Comparison of ENCODE assay signal across 26 mouse cellular contexts in the genomic region with DNA sequence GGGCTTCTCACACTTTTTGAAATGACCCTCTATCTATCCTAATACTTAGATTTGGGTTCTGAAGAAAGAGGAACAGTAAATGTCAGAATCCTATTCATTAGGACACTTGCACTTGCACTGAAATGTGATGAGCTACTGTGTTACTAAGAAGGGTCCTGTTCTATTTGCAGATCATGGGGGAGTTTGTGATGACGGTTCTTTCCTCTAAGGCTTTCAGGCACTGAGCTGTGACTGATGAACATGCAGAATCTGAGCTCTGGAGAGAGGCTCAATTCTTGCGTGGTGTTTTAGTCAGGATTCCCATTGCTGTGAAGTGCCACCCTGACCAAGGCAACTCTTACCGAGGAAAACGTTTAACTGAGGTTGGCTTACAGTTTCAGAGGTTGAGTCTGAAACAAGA. TPM values are rescaled to one million over a fixed set of nuclear protein-coding genes. Genes with fewer than 3 reads are reported as not detected.
DNase-seq lines count a peak whose midpoint lies in the region; ATAC-seq and TF ChIP-seq lines count a peak whose summit lies in the region.
"Had no signal": no experiment of that assay in that cellular context is flagged by ENCODE, and none has a peak within 500 bp of the region (broad histone marks: within the 10 kb centered on the region; RNA-seq: fewer than 3 reads in every experiment).

No protein-coding gene starts in this region.

- no peak overlapping the region for H3K27ac ChIP-seq in kidney, postnatal 0 days
- H3K27ac ChIP-seq in CH12.LX (ENCODE audit: insufficient read depth, low read depth): no peak overlapping the region
- no peak overlapping the region for H3K27ac ChIP-seq in lung, postnatal 0 days (ENCODE audit: low read length)
- H3K27ac ChIP-seq: embryonic facial prominence, embryonic 13.5 days; embryonic facial prominence, embryonic 15.5 days; forebrain, embryonic 10.5 days; forebrain, embryonic 12.5 days had no signal

- no peak for TF ChIP-seq RAD21 in CH12.LX (IDR thresholded peaks at IDR 0.05; ENCODE audit: low read depth, low read length)

- H3K27me3 ChIP-seq in kidney, postnatal 0 days (ENCODE audit: insufficient read depth, low read length): no peaks in the 10 kb centered on the region
- no peaks in the 10 kb centered on the region for H3K27me3 ChIP-seq in CH12.LX (replicated peaks)
- H3K27me3 ChIP-seq in lung, postnatal 0 days (replicated peaks; ENCODE audit: insufficient read depth, low read length): no peaks in the 10 kb centered on the region
- H3K27me3 ChIP-seq: embryonic facial prominence, embryonic 13.5 days; embryonic facial prominence, embryonic 15.5 days; forebrain, embryonic 12.5 days had no signal

- no peak overlapping the region for H3K4me2 ChIP-seq in kidney, postnatal 0 days (ENCODE audit: low read length)
- no peak overlapping the region for H3K4me2 ChIP-seq in CH12.LX (ENCODE audit: insufficient read depth, low read depth, poor library complexity, severe bottlenecking)
- H3K4me2 ChIP-seq in lung, postnatal 0 days (replicated peaks; ENCODE audit: low read depth, low read length): no peak overlapping the region
- H3K4me2 ChIP-seq: embryonic facial prominence, embryonic 13.5 days; embryonic facial prominence, embryonic 15.5 days; forebrain, embryonic 12.5 days had no signal

- no peak for TF ChIP-seq POLR2A in CH12.LX (IDR thresholded peaks at IDR 0.05; ENCODE audit: low read depth, low read length)

- 34% methylated on average over 4 of the region's 4 CpGs for WGBS in kidney, postnatal 0 days
- WGBS in lung, postnatal 0 days: 57% methylated on average over 4 of the region's 4 CpGs

- H3K9ac ChIP-seq in kidney, postnatal 0 days (ENCODE audit: low read depth, low read length): no peak overlapping the region
- H3K9ac ChIP-seq in CH12.LX (ENCODE audit: insufficient read depth, low read depth): no peak overlapping the region
- H3K9ac ChIP-seq in lung, postnatal 0 days (replicated peaks; ENCODE audit: low read depth): no peak overlapping the region
- H3K9ac ChIP-seq: embryonic facial prominence, embryonic 13.5 days; embryonic facial prominence, embryonic 15.5 days; forebrain, embryonic 12.5 days had no signal

- TF ChIP-seq EP300 in CH12.LX (IDR thresholded peaks at IDR 0.05; ENCODE audit: low read length): no peak
- TF ChIP-seq EP300 in lung, postnatal 0 days (IDR thresholded peaks at IDR 0.05): no peak

- no peaks in the 10 kb centered on the region for H3K9me3 ChIP-seq in kidney, postnatal 0 days (replicated peaks; ENCODE audit: low read length)
- peaks cover 3% of the 10 kb centered on the region for H3K9me3 ChIP-seq in CH12.LX (replicated peaks; ENCODE audit: low read length)
- H3K9me3 ChIP-seq in lung, postnatal 0 days (ENCODE audit: low read length): no peaks in the 10 kb centered on the region
- H3K9me3 ChIP-seq: embryonic facial prominence, embryonic 13.5 days; embryonic facial prominence, embryonic 15.5 days; forebrain, embryonic 10.5 days; forebrain, embryonic 12.5 days had no signal

- no peaks in the 10 kb centered on the region for H3K36me3 ChIP-seq in kidney, postnatal 0 days (ENCODE audit: insufficient read depth, low read length)
- H3K36me3 ChIP-seq in CH12.LX (replicated peaks in 1 of 2; ENCODE audit: control insufficient read depth in 1 of 2, insufficient read depth in 1 of 2, low read length in 1 of 2): no peaks in the 10 kb centered on the region
- no peaks in the 10 kb centered on the region for H3K36me3 ChIP-seq in lung, postnatal 0 days (ENCODE audit: insufficient read depth, low read length)
- H3K36me3 ChIP-seq: embryonic facial prominence, embryonic 13.5 days; embryonic facial prominence, embryonic 15.5 days; forebrain, embryonic 10.5 days; forebrain, embryonic 12.5 days had no signal

- no peaks in the 10 kb centered on the region for H3K79me2 ChIP-seq in CH12.LX (replicated peaks; ENCODE audit: control insufficient read depth, extremely low read depth, insufficient read depth, poor library complexity, severe bottlenecking)

- dilution Hi-C loops in CH12.LX (cut with MboI; ENCODE audit: extremely low pct_ligation_motif_present, extremely low pct_unique_long_range_greater_than_20kb, low sequenced_read_pairs): no loop called here

- H3K4me1 ChIP-seq in kidney, postnatal 0 days (replicated peaks; ENCODE audit: insufficient read depth, low read length): no peaks in the 10 kb centered on the region
- peaks cover 3 to 33% of the 10 kb centered on the region in 2 experiments; a peak in 3 of 4 replicates for H3K4me1 ChIP-seq in CH12.LX (ENCODE audit: control insufficient read depth in 1 of 2, insufficient read depth in 2 of 2)
- no peaks in the 10 kb centered on the region for H3K4me1 ChIP-seq in lung, postnatal 0 days (ENCODE audit: insufficient read depth, low read depth, low read length)
- H3K4me1 ChIP-seq: embryonic facial prominence, embryonic 13.5 days; embryonic facial prominence, embryonic 15.5 days; forebrain, embryonic 10.5 days; forebrain, embryonic 12.5 days had no signal

- peak; percentile 69; the same call in 1 of the 2 replicates for ATAC-seq in frontal cortex, adult (ENCODE audit: low TSS enrichment)
- no peak for ATAC-seq in kidney, postnatal 0 days (replicated peaks; ENCODE audit: low FRiP score, low read depth)
- no peak for ATAC-seq in lung, postnatal 0 days
- ATAC-seq: CD4-positive, CD25-positive, alpha-beta regulatory T cell, adult 4 months; forebrain, embryonic 14.5 days; forebrain, embryonic 16.5 days had no signal

- in situ Hi-C loops in CH12.LX (cut with MboI; ENCODE audit: low pct_ligation_motif_present, low pct_unique_long_range_greater_than_20kb, low sequenced_read_pairs): no loop called here

- DNase-seq in frontal cortex, postnatal 14 days (ENCODE audit: low spot score in 2 of 2): no peak
- DNase-seq in kidney, postnatal 0 days (ENCODE audit: low spot score): peak; percentile 47
- DNase-seq in kidney, postnatal 10 days: no peak
- DNase-seq in CH12.LX (ENCODE audit: extremely low read depth): peak; percentile 41
- peak; percentile 24 for DNase-seq in telencephalon, adult 2 months (ENCODE audit: low read depth, low spot score)
- DNase-seq in lung, postnatal 0 days (ENCODE audit: low spot score): no peak
- DNase-seq: adrenal gland, adult 8-10 months; adrenal gland, postnatal 14 days; adrenal gland, postnatal 36 days; B cell, adult 2 months; cerebellum, adult 11 months; cerebellum, adult 18-20 months; cerebellum, adult 8-10 months; cerebellum, adult 9-11 months; cerebellum, postnatal 14 days; cerebellum, postnatal 36 days; embryo, embryonic 11 days had no signal

- no peak for TF ChIP-seq CTCF in kidney, postnatal 0 days (IDR thresholded peaks at IDR 0.05; ENCODE audit: low read depth)
- TF ChIP-seq CTCF in CH12.LX (conservative IDR thresholded peaks at IDR 0.05 in 1 of 2, IDR thresholded peaks at IDR 0.05 in 1 of 2; ENCODE audit: low read depth in 2 of 2, low read length in 2 of 2): no peak
- TF ChIP-seq CTCF in lung, postnatal 0 days (IDR thresholded peaks at IDR 0.05): no peak

- H3K4me3 ChIP-seq in kidney, postnatal 0 days (replicated peaks; ENCODE audit: low read depth, low read length): no peak overlapping the region
- no peak overlapping the region for H3K4me3 ChIP-seq in CH12.LX (replicated peaks in 1 of 3; ENCODE audit: low read depth in 2 of 3, low read length in 2 of 3, poor library complexity in 1 of 3)
- no peak overlapping the region for H3K4me3 ChIP-seq in lung, postnatal 0 days (ENCODE audit: low read depth, low read length)
- H3K4me3 ChIP-seq: embryonic facial prominence, embryonic 13.5 days; embryonic facial prominence, embryonic 15.5 days; erythroblast, embryonic 14.5 days; forebrain, embryonic 10.5 days; forebrain, embryonic 12.5 days had no signal

TF ChIP-seq in CH12.LX, 34 proteins besides CTCF, POLR2A, EP300 and RAD21:
- TF ChIP-seq MEF2A (IDR thresholded peaks at IDR 0.05; ENCODE audit: borderline replicate concordance, low read depth, low read length) (0 out of 2 replicates have a peak, but pooled peaks have one; percentile 58), KAT2A (IDR thresholded peaks at IDR 0.05; ENCODE audit: insufficient replicate concordance, low read length) (no peak)

RNA-seq across cellular contexts. Expression of gene Zfp638, which starts 32.2 kb away (rescaled TPM):
- polyA plus RNA-seq in kidney, postnatal 0 days (2015; fragmentation: Nextera tagmentation; extraction: Ambion mirVana): 44.5 and 49.0 TPM in 2 replicates
- total RNA-seq in CH12.LX (2012; rRNA removed): 48.0 and 57.7 TPM in 2 replicates
- 57.3 and 85.0 TPM in 2 replicates for total RNA-seq in CH12.LX (2014; rRNA removed)
- 42.1 and 51.3 TPM in 2 replicates for polyA plus RNA-seq in CH12.LX (2012; ENCODE audit: insufficient read length, low read depth)
- 26.9 and 34.8 TPM in 2 replicates for polyA plus RNA-seq in lung, postnatal 0 days (2015; fragmentation: Nextera tagmentation; extraction: Ambion mirVana)

Comparison
In these comparisons a context has a peak if more than half of its experiments do, and no peak if none do; other contexts are left out.
1. DNase-seq: peak in kidney, postnatal 0 days (single experiment), CH12.LX (single experiment) and telencephalon, adult 2 months (single experiment); none in frontal cortex, postnatal 14 days (0 of 2), kidney, postnatal 10 days (single experiment) and lung, postnatal 0 days (single experiment).